17 mouse cellular contexts compared by ENCODE assay signal in the genomic region with DNA sequence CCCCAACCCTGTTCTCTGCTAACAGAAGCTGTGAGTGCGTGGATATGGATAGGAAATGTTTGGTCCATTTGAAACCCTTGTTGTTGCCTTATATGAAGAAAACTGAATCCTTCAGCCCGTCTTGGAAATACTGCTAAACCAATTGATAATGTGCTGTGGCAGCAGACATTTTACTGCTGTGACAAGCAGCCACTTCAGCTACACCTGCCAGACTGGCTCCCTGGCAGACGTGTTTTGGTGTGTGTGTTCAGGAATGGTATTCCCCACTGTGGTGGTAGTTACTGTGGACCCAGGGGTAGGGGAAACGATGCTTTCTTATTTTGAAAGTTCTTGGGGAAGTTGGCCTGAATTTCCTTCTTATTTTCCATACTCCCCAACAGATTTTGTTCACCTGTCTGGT.
"Had no signal": no experiment of that assay in that cellular context is flagged by ENCODE, and none has a peak within 500 bp of the region (broad histone marks: within the 10 kb centered on the region; RNA-seq: fewer than 3 reads in every experiment).

No protein-coding gene starts in this region.

- DNase-seq: lung, postnatal 10 days; lung, postnatal 4 days; midbrain, embryonic 14.5 days; retina, postnatal 1 day; right cerebral cortex, adult 18-20 months; right cerebral cortex, postnatal 25 days; right cerebral cortex, postnatal 4 days; spleen, adult 18-20 months; thymus, adult 18-20 months; thymus, postnatal 14 days; thymus, postnatal 36 days had no signal

- H3K27ac ChIP-seq: midbrain, embryonic 10.5 days; midbrain, embryonic 12.5 days; neural tube, embryonic 13.5 days; neural tube, embryonic 15.5 days had no signal

- ATAC-seq: midbrain, embryonic 16.5 days had no signal

- H3K4me3 ChIP-seq: midbrain, embryonic 10.5 days; midbrain, embryonic 12.5 days; myocyte; neural tube, embryonic 13.5 days; neural tube, embryonic 15.5 days had no signal
